Mouse (Mus musculus) ES-Bruce4 (cell line): ENCODE results near the gene Dnajc13.

Source experiments
- CTCF ChIP-seq: IDR thresholded peaks from one replicate; pipeline ENCODE4 v1.8.1; 2011; ENCODE audit warnings: low read depth, low read length
- EP300 ChIP-seq: IDR thresholded peaks from 2 replicates; pipeline ENCODE4 v1.6.1; 2011; ENCODE audit warnings: low read depth, low read length; ENCODE audit not compliant: insufficient read depth
- POLR2A ChIP-seq: IDR thresholded peaks from one replicate; pipeline ENCODE4 v1.8.1; 2011; ENCODE audit warnings: low read length; ENCODE audit not compliant: insufficient read depth

GRCm38 (mm10) chr9:104280725-104281495 lies 18.2 kb upstream of the Dnajc13 start:
- TF ChIP-seq CTCF: no peak
- TF ChIP-seq POLR2A: no peak
- no peak for TF ChIP-seq EP300
